Mouse (Mus musculus) lung, adult 2 months (tissue): ENCODE measurements around the gene Rbm15. TPM values are rescaled to one million over a fixed set of nuclear protein-coding genes. Genes with fewer than 3 reads are reported as not detected.

Experiments used
- DNase-seq: peaks from one replicate; pipeline ENCODE4 v3.0.0; 2022
- H3K4me1 ChIP-seq: fragments of 200-500 bp; 2 replicates; pipeline ENCODE4 v1.6.1; 2011; ENCODE audit warnings: low read length; ENCODE audit not compliant: control insufficient read depth, insufficient read depth
- H3K4me3 ChIP-seq: fragments of 200-500 bp; replicated peaks from 2 replicates; pipeline ENCODE3; 2011; ENCODE audit warnings: low read depth, mild to moderate bottlenecking, control low read depth, low read length; ENCODE audit errors: extremely low read depth
- CTCF ChIP-seq: fragments of 200-500 bp; IDR thresholded peaks from 2 replicates; pipeline ENCODE4 v1.5.1; 2011; ENCODE audit warnings: mild to moderate bottlenecking, low read length, control low read depth; ENCODE audit not compliant: insufficient read depth
- POLR2A ChIP-seq: fragments of 200-500 bp; IDR thresholded peaks from 2 replicates; pipeline ENCODE4 v1.6.1; 2011; ENCODE audit warnings: low read depth, mild to moderate bottlenecking, control low read depth, low read length, borderline replicate concordance; ENCODE audit errors: extremely low read depth
- WGBS: fragments of 180-500 bp; shearing (Covaris S2); methylation state at CpG from one replicate; pipeline ENCODE4 v1.1.7; 2018; 5-methylcytosine and 5-hydroxymethylcytosine counted together
- polyA plus RNA-seq: library from polyadenylated mRNA; depleted of rRNA; stranded (reverse); fragments of >200 nt; gene quantifications from 2 replicates; pipeline ENCODE4 v1.2.3, GENCODE M21; 2012; rRNA removed

Rbm15 gene
- polyA plus RNA-seq, 1 experiment, result 6.0 TPM

GRCm38 (mm10) chr3:107287346-107287745, 46.1 kb downstream of the Rbm15 start:
- TF ChIP-seq CTCF, result no peak
- no peak for TF ChIP-seq POLR2A
- H3K4me3 ChIP-seq, result no peak overlapping the region

DNA sequence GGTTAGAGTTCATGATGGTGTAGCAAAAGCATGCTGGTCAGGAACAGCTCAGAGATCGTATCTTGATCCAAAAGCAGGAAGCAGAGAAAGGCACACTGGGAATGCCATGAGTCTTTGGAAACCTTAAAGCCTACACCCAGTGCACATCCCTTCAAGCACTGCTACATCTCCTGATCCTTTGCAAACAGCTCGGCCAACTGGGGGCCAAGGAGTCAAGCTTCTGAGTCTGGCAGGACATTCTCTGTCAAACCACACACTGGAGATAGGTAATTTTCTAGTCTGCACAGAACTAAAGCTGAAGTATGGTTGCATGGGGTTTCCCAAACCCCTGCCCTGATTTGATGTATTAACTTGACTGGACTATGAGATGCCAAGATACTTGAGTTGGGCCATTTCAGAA, 47.4 kb downstream of the Rbm15 start:
- TF ChIP-seq POLR2A, result no peak
- no peak for TF ChIP-seq CTCF
- H3K4me1 ChIP-seq, result no peaks in the 10 kb centered on the region; the same call in 1 of the 2 replicates
- WGBS, result 69% methylated on average over 2 of the region's 2 CpGs

More at GRCm38 (mm10) chr3:107287346-107287745, 46.1 kb downstream of the Rbm15 start:
- no peaks in the 10 kb centered on the region; the same call in 1 of the 2 replicates for H3K4me1 ChIP-seq
- DNase-seq, result no peak

GRCm38 (mm10) chr3:107278479-107279269, 54.8 kb downstream of the Rbm15 start, which contains the start of gene Lamtor5:
Lamtor5 (plus strand) TSS chr3:107278858.
- DNase-seq, result peak; percentile 90
- H3K4me1 ChIP-seq, result peaks cover 7% of the 10 kb centered on the region
- 2% methylated on average over 43 of the region's 43 CpGs for WGBS
- H3K4me3 ChIP-seq, result peak within 1 kb of the TSS; percentile 95
- TF ChIP-seq POLR2A (peak; percentile 69; the same call in 1 of the 2 replicates), CTCF (no peak)

More for the DNA sequence above, 47.4 kb downstream of the Rbm15 start:
- DNase-seq, result no peak
- no peak overlapping the region for H3K4me3 ChIP-seq

DNA sequence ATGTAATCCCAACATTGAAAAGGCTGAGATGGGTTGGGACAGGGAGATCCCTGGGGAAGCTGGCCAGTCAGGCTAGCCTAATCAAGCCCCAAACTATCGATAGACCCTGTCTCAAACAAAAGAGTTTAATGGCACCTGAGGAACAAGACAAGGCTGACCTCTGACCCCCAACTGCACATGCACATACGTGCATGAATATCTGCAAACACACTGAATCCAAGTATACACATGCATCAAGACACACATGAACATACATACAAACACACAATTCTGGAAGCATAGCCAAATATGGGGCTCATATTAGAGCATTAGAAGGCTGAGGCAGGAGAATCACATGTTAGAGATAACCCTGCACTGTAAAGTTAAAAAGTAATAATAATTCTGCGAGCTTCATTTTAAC, 56.8 kb downstream of the Rbm15 start:
- Histone ChIP-seq H3K4me3 (no peak overlapping the region), H3K4me1 (peaks cover 7% of the 10 kb centered on the region)
- DNase-seq, result no peak
- 86% methylated on average over 3 of the region's 3 CpGs for WGBS
- TF ChIP-seq POLR2A, result no peak
- no peak for TF ChIP-seq CTCF

DNA sequence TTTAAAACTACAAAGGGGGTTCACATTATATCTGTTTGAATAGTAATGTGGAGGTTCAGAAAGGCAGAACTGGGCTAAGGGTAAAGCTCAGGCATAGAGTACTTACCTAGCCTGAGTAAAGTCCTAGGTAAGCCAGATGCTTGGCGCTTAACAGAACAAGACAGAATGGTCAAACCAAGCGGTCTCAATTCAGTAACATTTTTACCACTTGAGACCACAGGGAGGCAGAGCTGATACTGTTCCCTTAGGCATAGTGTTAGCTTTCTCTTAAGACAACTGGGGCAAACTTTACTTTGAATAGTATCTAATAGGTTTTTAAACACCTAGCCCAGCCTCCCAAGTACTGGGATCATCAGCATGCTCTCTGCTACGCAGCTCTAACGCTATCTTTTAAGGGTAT, 57.5 kb downstream of the Rbm15 start:
- 67% methylated on average over 4 of the region's 4 CpGs for WGBS
- TF ChIP-seq CTCF (no peak), POLR2A (no peak)
- H3K4me3 ChIP-seq, result no peak overlapping the region
- no peak for DNase-seq
- H3K4me1 ChIP-seq, result peaks cover 7% of the 10 kb centered on the region

Other genes with a start within 250 kb of the Rbm15 start
- 2.1 and 3.3 TPM in 2 replicates for gene Kcna2, start 232.5 kb downstream of the Rbm15 start, polyA plus RNA-seq
- gene Kcna10, start 150.6 kb downstream of the Rbm15 start, polyA plus RNA-seq, result not detected in 2 replicates
- 0.25 and 0.27 TPM in 2 replicates for gene Cym, start 111.9 kb downstream of the Rbm15 start, polyA plus RNA-seq
- gene A630076J17Rik, start 103.1 kb downstream of the Rbm15 start, polyA plus RNA-seq, result not detected in 2 replicates
- 0.19 TPM in 1 of 2 replicates, not detected in the other for gene Prok1, start 94.0 kb downstream of the Rbm15 start, polyA plus RNA-seq
- 85.9 and 111 TPM in 2 replicates for gene Lamtor5, start 54.8 kb downstream of the Rbm15 start, polyA plus RNA-seq
- 0.19 and 0.44 TPM in 2 replicates for gene Slc16a4, start 42.4 kb downstream of the Rbm15 start, polyA plus RNA-seq
- gene Kcnc4, start 125.9 kb upstream of the Rbm15 start, polyA plus RNA-seq, result 0.50 and 1.1 TPM in 2 replicates
- gene Slc6a17, start 184.3 kb upstream of the Rbm15 start, polyA plus RNA-seq, result 0.72 and 1.5 TPM in 2 replicates
- not detected in 2 replicates for gene Ubl4b, start 221.4 kb upstream of the Rbm15 start, polyA plus RNA-seq